Comparison of ENCODE assay signal across 8 mouse cellular contexts in the genomic region with DNA sequence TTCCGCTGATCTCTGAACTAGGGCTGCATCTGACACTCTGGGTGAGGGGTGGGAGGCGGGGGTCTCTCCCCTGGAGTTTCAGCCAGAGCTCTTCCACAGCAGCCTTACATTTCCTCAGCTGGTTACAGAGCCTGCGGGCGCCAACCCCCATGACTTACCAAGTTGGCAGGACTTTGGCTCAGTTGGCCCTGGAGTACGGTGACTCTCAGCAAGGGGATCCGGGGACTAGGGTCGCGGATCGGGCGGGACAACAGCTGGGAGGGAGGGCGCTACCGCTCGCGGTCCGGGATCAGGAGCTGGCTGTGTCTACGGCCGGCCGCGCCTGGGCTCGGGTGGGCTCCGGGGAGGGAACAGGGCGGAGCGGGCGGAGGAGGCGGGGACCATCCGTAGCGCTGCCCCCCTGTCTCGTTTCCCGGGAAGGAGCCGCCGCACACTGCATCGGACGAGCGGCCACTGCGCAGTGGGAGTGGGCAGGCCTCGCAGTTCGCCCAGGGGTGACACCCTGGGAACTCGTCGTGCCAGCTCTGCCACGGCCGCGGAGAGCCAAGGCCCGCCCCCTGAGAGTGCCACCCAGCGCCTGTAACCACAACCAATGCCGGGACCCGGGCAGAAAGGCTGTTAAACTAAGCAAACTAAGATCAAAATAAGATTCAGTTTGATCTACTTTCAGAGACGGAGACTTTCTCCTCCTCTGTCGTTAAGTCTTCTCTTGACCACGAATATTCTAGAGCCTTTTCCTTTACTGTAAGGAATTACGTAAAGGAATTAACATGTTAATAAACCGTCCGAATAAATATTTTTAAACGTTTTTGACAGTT. TPM values are rescaled to one million over a fixed set of nuclear protein-coding genes. Genes with fewer than 3 reads are reported as not detected.
DNase-seq lines count a peak whose midpoint lies in the region; ATAC-seq lines count a peak whose summit lies in the region.

Gene Nod1, minus strand, starts transcription at position 502 of the 818 bp plus-strand sequence.

- H3K36me3 ChIP-seq in hindbrain, embryonic 16.5 days (ENCODE audit: control insufficient read depth, insufficient read depth, low read length), result no peaks in the 10 kb centered on the region

- DNase-seq in NIH3T3 (ENCODE audit: low read depth), result peak; percentile 74
- DNase-seq in gastrocnemius, adult 8-10 months (ENCODE audit: low spot score in 2 of 2), result peak; percentile 74 to 84
- peak; percentile 42 for DNase-seq in left cerebral cortex, adult 11 months (ENCODE audit: low spot score)
- peak; percentile 88 to 93 for DNase-seq in lung, postnatal 4 days
- peak; percentile 23 for DNase-seq in retina, postnatal 7 days (ENCODE audit: low read depth, low spot score)
- DNase-seq in urinary bladder, adult 18-20 months (ENCODE audit: low spot score in 2 of 2), result peak; percentile 68 to 80

- no peaks in the 10 kb centered on the region for H3K9me3 ChIP-seq in hindbrain, embryonic 16.5 days (ENCODE audit: control insufficient read depth, low read length)

- 2% methylated on average over 47 of the region's 53 CpGs for WGBS in hindbrain, embryonic 16.5 days

- peak within 1 kb of the TSS; percentile 60 for H3K27ac ChIP-seq in hindbrain, embryonic 16.5 days (ENCODE audit: low read depth, low read length)

- H3K4me3 ChIP-seq in hindbrain, embryonic 16.5 days (ENCODE audit: low read length), result peak within 1 kb of the TSS; percentile 70

- H3K4me1 ChIP-seq in hindbrain, embryonic 16.5 days (ENCODE audit: control insufficient read depth, insufficient read depth, low read depth, low read length), result peaks cover 3% of the 10 kb centered on the region

- peak; percentile 89 for ATAC-seq in common myeloid progenitor, adult 5-6 weeks (replicated peaks; ENCODE audit: low read depth, poor library complexity, severe bottlenecking)
- peak; percentile 92 for ATAC-seq in hindbrain, embryonic 16.5 days

- H3K27me3 ChIP-seq in hindbrain, embryonic 16.5 days (replicated peaks; ENCODE audit: control insufficient read depth, insufficient read depth, low read length), result peaks cover 5% of the 10 kb centered on the region

- peak within 1 kb of the TSS; percentile 96 for H3K4me2 ChIP-seq in hindbrain, embryonic 16.5 days (ENCODE audit: low read length)

- peak within 1 kb of the TSS; percentile 72 for H3K9ac ChIP-seq in hindbrain, embryonic 16.5 days (ENCODE audit: low read depth, low read length)

RNA-seq across cellular contexts. Expression of gene Nod1, which starts in this region (rescaled TPM):
- 3.2 and 3.5 TPM in 2 replicates for total RNA-seq in common myeloid progenitor, adult 5-6 weeks (2017)
- total RNA-seq in gastrocnemius, adult 8-10 months (2022), result 1 to 10 TPM; 7.0 to 8.9 (median 7.9) TPM
- polyA plus RNA-seq in hindbrain, embryonic 16.5 days (2015; fragmentation: Nextera tagmentation; extraction: Ambion mirVana), result 3.1 and 3.6 TPM in 2 replicates

Comparison
In these comparisons a context has a peak if more than half of its experiments do, and no peak if none do; other contexts are left out.
1. Peak in every context shown above with its lines: DNase-seq, ATAC-seq, H3K4me3 ChIP-seq and H3K27ac ChIP-seq.
2. DNase-seq: peak in every context shown above with its lines; median percentile 90 in lung, postnatal 4 days; 79 in gastrocnemius, adult 8-10 months; 74 in NIH3T3; 74 in urinary bladder, adult 18-20 months; 42 in left cerebral cortex, adult 11 months; 23 in retina, postnatal 7 days.